Mouse (Mus musculus) heart, adult 2 months (tissue): ENCODE data around the gene Srrm4.

Experiments used
- EP300 ChIP-seq: fragments of 200-500 bp; IDR thresholded peaks from 2 replicates; pipeline ENCODE4 v1.6.1; 2011; ENCODE audit warnings: low read depth, low read length, control low read depth; ENCODE audit not compliant: insufficient read depth
- POLR2A ChIP-seq: fragments of 200-500 bp; IDR thresholded peaks from 2 replicates; pipeline ENCODE4 v1.6.1; 2011; ENCODE audit warnings: mild to moderate bottlenecking, low read depth, low read length, control low read depth; ENCODE audit not compliant: insufficient read depth

DNA sequence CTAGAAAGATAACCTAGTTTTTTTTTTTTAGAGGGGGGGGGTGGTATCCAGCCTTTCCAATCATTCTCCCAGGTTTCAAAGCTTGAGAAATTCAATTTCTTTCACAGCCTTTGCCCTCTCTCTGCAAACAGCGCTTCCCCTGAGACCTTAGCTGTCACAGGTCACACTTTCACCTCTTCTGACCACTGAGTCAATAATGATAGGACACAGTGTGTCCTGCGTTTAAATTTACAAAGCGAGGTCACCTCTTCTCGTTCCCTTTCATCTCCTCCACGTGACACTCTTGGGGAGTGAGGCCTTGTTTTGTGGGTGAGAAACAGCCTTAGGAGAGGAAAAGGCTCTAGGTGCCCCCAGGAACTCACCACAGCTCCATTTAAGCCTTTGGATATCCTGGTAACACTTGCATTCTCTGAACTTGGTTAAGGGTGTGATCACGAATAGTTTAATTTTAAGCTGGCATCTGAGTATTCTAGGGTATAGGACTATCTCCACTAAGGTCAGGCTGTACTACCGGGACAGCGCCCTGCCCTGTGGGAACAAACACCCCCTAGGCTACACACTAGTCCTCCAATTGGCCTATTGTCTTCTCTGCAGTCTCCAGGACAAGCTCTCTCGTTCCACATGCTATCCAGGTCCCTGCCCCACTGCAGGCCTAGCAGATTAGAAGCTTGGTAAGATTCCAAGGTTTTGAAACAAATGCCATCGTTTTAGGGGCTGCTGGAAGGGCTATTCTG is 145.8 kb downstream of the Srrm4 start:
- TF ChIP-seq EP300 (no peak), POLR2A (no peak)
